Mouse (Mus musculus) G1E (cell line): ENCODE results near the gene Plaa.

Experiments
- CTCF ChIP-seq: IDR thresholded peaks from 2 replicates; pipeline ENCODE4 v1.5.1; 2012; ENCODE audit warnings: low read depth, low read length, inconsistent platforms, mixed read lengths
- GATA1 ChIP-seq: IDR thresholded peaks from 2 replicates; pipeline ENCODE4 v1.6.1; 2012; ENCODE audit warnings: borderline replicate concordance, low read length, inconsistent platforms, mixed read lengths

- TF ChIP-seq CTCF = no peak
- no peak for TF ChIP-seq GATA1
Observed at GRCm38 (mm10) chr4:94554955-94555494, 48.0 kb downstream of the Plaa start.
